Mouse (Mus musculus) spleen, adult 2 months (tissue): ENCODE data around the gene Poc1a.

Experiments
- CTCF ChIP-seq: fragments of 200-500 bp; IDR thresholded peaks from 2 replicates; pipeline ENCODE4 v1.5.1; 2011; ENCODE audit warnings: mild to moderate bottlenecking, inconsistent platforms; ENCODE audit not compliant: insufficient read depth, insufficient read length, insufficient replicate concordance; ENCODE audit errors: extremely low read depth
- POLR2A ChIP-seq: fragments of 200-500 bp; IDR thresholded peaks from 2 replicates; pipeline ENCODE4 v1.6.1; 2011; ENCODE audit warnings: low read depth, low read length, inconsistent platforms

- no peak for TF ChIP-seq POLR2A
- no peak for TF ChIP-seq CTCF
These were observed 30.8 kb downstream of the Poc1a start for GRCm38 (mm10) chr9:106311625-106312191.
